Mouse (Mus musculus) small intestine, adult 2 months (tissue): Measurements from ENCODE around the gene Sufu. TPM values are rescaled to one million over a fixed set of nuclear protein-coding genes. Genes with fewer than 3 reads are reported as not detected.

Experiments used
- H3K27ac ChIP-seq: fragments of 200-500 bp; 2 replicates; pipeline ENCODE4 v1.5.1; 2012; ENCODE audit warnings: low read depth, low read length, control low read depth, inconsistent platforms; ENCODE audit not compliant: insufficient read depth
- H3K27me3 ChIP-seq: fragments of 200-500 bp; 2 replicates; pipeline ENCODE4 v1.6.1; 2012; ENCODE audit warnings: mild to moderate bottlenecking, moderate library complexity, low read length, inconsistent platforms; ENCODE audit not compliant: control insufficient read depth, insufficient read depth
- H3K36me3 ChIP-seq: fragments of 200-500 bp; 2 replicates; pipeline ENCODE4 v1.6.1; 2012; ENCODE audit warnings: mild to moderate bottlenecking, low read length, control low read depth, inconsistent platforms; ENCODE audit not compliant: control insufficient read depth, insufficient read depth
- H3K4me1 ChIP-seq: fragments of 200-500 bp; 2 replicates; pipeline ENCODE4 v1.6.1; 2012; ENCODE audit warnings: low read length, inconsistent platforms, mixed read lengths; ENCODE audit not compliant: control insufficient read depth, insufficient read depth, insufficient read length
- H3K4me3 ChIP-seq: fragments of 200-500 bp; 2 replicates; pipeline ENCODE4 v1.5.1; 2012; ENCODE audit warnings: low read depth, mild to moderate bottlenecking, control low read depth, inconsistent platforms, low read length, moderate library complexity
- CTCF ChIP-seq: fragments of 200-500 bp; IDR thresholded peaks from 2 replicates; pipeline ENCODE4 v1.5.1; 2012; ENCODE audit warnings: low read depth, mild to moderate bottlenecking, control low read depth, inconsistent platforms, low read length, moderate library complexity, mixed read lengths; ENCODE audit not compliant: insufficient replicate concordance, insufficient read length; ENCODE audit errors: extremely low read depth
- POLR2A ChIP-seq: fragments of 200-500 bp; IDR thresholded peaks from 2 replicates; pipeline ENCODE4 v1.6.1; 2012; ENCODE audit warnings: low read depth, mild to moderate bottlenecking, control low read depth, inconsistent platforms, low read length, moderate library complexity
- WGBS: fragments of 180-500 bp; shearing (Covaris S2); methylation state at CpG from one replicate; pipeline ENCODE4 v1.1.7; 2018; 5-methylcytosine and 5-hydroxymethylcytosine counted together
- polyA plus RNA-seq: library from polyadenylated mRNA; depleted of rRNA; stranded (reverse); fragments of >200 nt; gene quantifications from 2 replicates; pipeline ENCODE4 v1.2.3, GENCODE M21; 2012

The Sufu gene
- polyA plus RNA-seq, 1 experiment = 9.4 TPM

- Histone ChIP-seq H3K36me3 (peaks cover 2% of the 10 kb centered on the region; the same call in 1 of the 2 replicates), H3K27ac (peak overlapping the region; percentile 72), H3K27me3 (no peaks in the 10 kb centered on the region), H3K4me1 (peaks cover 8% of the 10 kb centered on the region), H3K4me3 (peak overlapping the region; percentile 76)
- TF ChIP-seq POLR2A (no peak), CTCF (no peak)
- WGBS = under 1% methylated on average over 10 of the region's 10 CpGs
Measured at GRCm38 (mm10) chr19:46394712-46395108, 2.0 kb upstream of the Sufu start.

GRCm38 (mm10) chr19:46395109-46396009 lies 1.3 kb upstream of the Sufu start, which contains the start of gene Actr1a:
Actr1a (minus strand) TSS chr19:46395748.
- H3K4me3 ChIP-seq = peak within 1 kb of the TSS; percentile 76
- H3K27ac ChIP-seq = peak within 1 kb of the TSS; percentile 74
- H3K4me1 ChIP-seq = peaks cover 8% of the 10 kb centered on the region
- TF ChIP-seq CTCF (no peak), POLR2A (peak; percentile 86)
- under 1% methylated on average over 51 of the region's 51 CpGs for WGBS
- H3K36me3 ChIP-seq = peaks cover 2% of the 10 kb centered on the region; the same call in 1 of the 2 replicates
- H3K27me3 ChIP-seq = no peaks in the 10 kb centered on the region

- TF ChIP-seq CTCF (no peak), POLR2A (no peak)
- 7% methylated on average over 8 of the region's 8 CpGs for WGBS
- Histone ChIP-seq H3K27me3 (no peaks in the 10 kb centered on the region), H3K36me3 (peaks cover 2% of the 10 kb centered on the region; the same call in 1 of the 2 replicates), H3K4me1 (peaks cover 8% of the 10 kb centered on the region), H3K27ac (no peak overlapping the region), H3K4me3 (no peak overlapping the region)
Measured at GRCm38 (mm10) chr19:46396109-46396508, 587 bp upstream of the Sufu start.

- WGBS = 15% methylated on average over 18 of the region's 19 CpGs
- peaks cover 6% of the 10 kb centered on the region; the same call in 1 of the 2 replicates for H3K4me1 ChIP-seq
- peak overlapping the region; percentile 69 for H3K4me3 ChIP-seq
- H3K27me3 ChIP-seq = no peaks in the 10 kb centered on the region
- TF ChIP-seq POLR2A (no peak), CTCF (no peak)
- peaks cover 3% of the 10 kb centered on the region; the same call in 1 of the 2 replicates for H3K36me3 ChIP-seq
- no peak overlapping the region for H3K27ac ChIP-seq
Measured at GRCm38 (mm10) chr19:46397436-46398001, 823 bp downstream of the Sufu start.

GRCm38 (mm10) chr19:46398401-46398800 lies 1.7 kb downstream of the Sufu start:
- H3K4me3 ChIP-seq = no peak overlapping the region
- WGBS = 62% methylated on average over 3 of the region's 3 CpGs
- TF ChIP-seq CTCF (no peak), POLR2A (no peak)
- peaks cover 6% of the 10 kb centered on the region for H3K36me3 ChIP-seq
- H3K4me1 ChIP-seq = peaks cover 6% of the 10 kb centered on the region; the same call in 1 of the 2 replicates
- H3K27ac ChIP-seq = no peak overlapping the region
- H3K27me3 ChIP-seq = no peaks in the 10 kb centered on the region

GRCm38 (mm10) chr19:46399372-46399771 lies 2.7 kb downstream of the Sufu start:
- Histone ChIP-seq H3K36me3 (peaks cover 8% of the 10 kb centered on the region), H3K27me3 (no peaks in the 10 kb centered on the region), H3K4me1 (peaks cover under 1% of the 10 kb centered on the region; the same call in 1 of the 2 replicates), H3K27ac (no peak overlapping the region), H3K4me3 (no peak overlapping the region)
- WGBS = 91% methylated on average over 6 of the region's 6 CpGs
- no peak for TF ChIP-seq POLR2A
- TF ChIP-seq CTCF = no peak

- Histone ChIP-seq H3K27me3 (no peaks in the 10 kb centered on the region), H3K36me3 (peaks cover 11% of the 10 kb centered on the region), H3K4me1 (no peaks in the 10 kb centered on the region), H3K27ac (no peak overlapping the region), H3K4me3 (no peak overlapping the region)
- WGBS = 81% methylated on average over 7 of the region's 7 CpGs
- TF ChIP-seq POLR2A = no peak
- no peak for TF ChIP-seq CTCF
Measured at GRCm38 (mm10) chr19:46399886-46400285, 3.2 kb downstream of the Sufu start.
